Mouse (Mus musculus) liver, embryonic 14.5 days (tissue): Measurements from ENCODE around the gene Gpatch4. TPM values are rescaled to one million over a fixed set of nuclear protein-coding genes. Genes with fewer than 3 reads are reported as not detected.

Experiments used
- ATAC-seq: fragments of 200-750 bp; cut with Nextera tagmentation; 2 replicates; pipeline ENCODE4 v1.8.0; 2017; ENCODE audit warnings: moderate number of reproducible peaks, mild to moderate bottlenecking, moderate library complexity; ENCODE audit not compliant: insufficient read depth
- DNase-seq, 3 experiments: peaks; one replicate each; pipeline ENCODE4 v3.0.0-alpha.2; 2012 to 2013; ENCODE audit warnings: low read depth in 3 of 3, low spot score in 3 of 3
- H3K27ac ChIP-seq: fragments of 300-500 bp; sonication (generic); 2 replicates; pipeline ENCODE4 v1.5.1; 2014; ENCODE audit warnings: moderate library complexity, mild to moderate bottlenecking, control low read depth, inconsistent platforms
- H3K27me3 ChIP-seq: fragments of 300-500 bp; sonication (generic); 2 replicates; pipeline ENCODE4 v1.6.1; 2014; ENCODE audit warnings: mild to moderate bottlenecking, low read length, moderate library complexity; ENCODE audit not compliant: control insufficient read depth, insufficient read depth
- H3K36me3 ChIP-seq: fragments of 300-500 bp; sonication (generic); replicated peaks from 2 replicates; pipeline ENCODE4 v1.6.1; 2014; ENCODE audit warnings: low read depth; ENCODE audit not compliant: control insufficient read depth, insufficient read depth
- H3K4me1 ChIP-seq, 2 experiments: fragments of 200-500 bp in 1 of 2; fragments of 300-500 bp in 1 of 2; sonication (generic) in 1 of 2; replicated peaks; 2 replicates each; pipeline ENCODE4 v1.6.1; 2012 to 2014; ENCODE audit warnings: antibody characterized with exemption in 1 of 2, inconsistent platforms in 1 of 2, low read length in 1 of 2; ENCODE audit not compliant: control insufficient read depth in 2 of 2, insufficient read depth in 2 of 2
- H3K4me2 ChIP-seq: fragments of 300-500 bp; sonication (generic); 2 replicates; pipeline ENCODE4 v1.6.1; 2014; ENCODE audit warnings: low read depth, mild to moderate bottlenecking, control low read depth, moderate library complexity
- H3K4me3 ChIP-seq, 2 experiments: fragments of 200-500 bp in 1 of 2; fragments of 300-500 bp in 1 of 2; sonication (generic) in 1 of 2; 2 replicates each; pipeline ENCODE4 v1.5.1; 2012 to 2014; ENCODE audit warnings: low read depth in 2 of 2, low read length in 2 of 2, mild to moderate bottlenecking in 2 of 2, control low read depth in 1 of 2, inconsistent platforms in 1 of 2, moderate library complexity in 1 of 2; ENCODE audit not compliant: insufficient read depth in 1 of 2
- H3K9ac ChIP-seq: fragments of 300-500 bp; sonication (generic); replicated peaks from 2 replicates; pipeline ENCODE4 v1.6.1; 2014; ENCODE audit warnings: mild to moderate bottlenecking, control low read depth, moderate library complexity
- H3K9me3 ChIP-seq: fragments of 300-500 bp; sonication (generic); 2 replicates; pipeline ENCODE4 v1.6.1; 2016; ENCODE audit warnings: low read length, mixed read lengths; ENCODE audit not compliant: control insufficient read depth
- CTCF ChIP-seq: IDR thresholded peaks from 2 replicates; pipeline ENCODE4 v1.5.1; 2016; ENCODE audit warnings: antibody characterized with exemption, low read depth, control low read depth
- EP300 ChIP-seq: IDR thresholded peaks from 2 replicates; pipeline ENCODE4 v1.6.1; 2016; ENCODE audit warnings: antibody characterized with exemption, low read depth
- WGBS: fragments of 180-500 bp; shearing (Covaris S2); extraction: QIAGEN DNeasy Blood & Tissue Kit; methylation state at CpG from one replicate; pipeline ENCODE4 v1.1.7; 2014; ENCODE audit not compliant: insufficient replicate concordance; 5-methylcytosine and 5-hydroxymethylcytosine counted together
- polyA plus RNA-seq, 2 experiments: library from polyadenylated mRNA; depleted of rRNA in 1 of 2; stranded (reverse) in 1 of 2; unstranded in 1 of 2; fragments of >200 nt; fragmentation: Nextera tagmentation in 1 of 2; extraction: Ambion mirVana in 1 of 2; gene quantifications; 2 replicates each; pipeline versions ENCODE4 v1.2.1 to v1.2.3; 2012 to 2014

The Gpatch4 gene
- polyA plus RNA-seq, 2 experiments: 11.5 to 19.0 TPM

DNA sequence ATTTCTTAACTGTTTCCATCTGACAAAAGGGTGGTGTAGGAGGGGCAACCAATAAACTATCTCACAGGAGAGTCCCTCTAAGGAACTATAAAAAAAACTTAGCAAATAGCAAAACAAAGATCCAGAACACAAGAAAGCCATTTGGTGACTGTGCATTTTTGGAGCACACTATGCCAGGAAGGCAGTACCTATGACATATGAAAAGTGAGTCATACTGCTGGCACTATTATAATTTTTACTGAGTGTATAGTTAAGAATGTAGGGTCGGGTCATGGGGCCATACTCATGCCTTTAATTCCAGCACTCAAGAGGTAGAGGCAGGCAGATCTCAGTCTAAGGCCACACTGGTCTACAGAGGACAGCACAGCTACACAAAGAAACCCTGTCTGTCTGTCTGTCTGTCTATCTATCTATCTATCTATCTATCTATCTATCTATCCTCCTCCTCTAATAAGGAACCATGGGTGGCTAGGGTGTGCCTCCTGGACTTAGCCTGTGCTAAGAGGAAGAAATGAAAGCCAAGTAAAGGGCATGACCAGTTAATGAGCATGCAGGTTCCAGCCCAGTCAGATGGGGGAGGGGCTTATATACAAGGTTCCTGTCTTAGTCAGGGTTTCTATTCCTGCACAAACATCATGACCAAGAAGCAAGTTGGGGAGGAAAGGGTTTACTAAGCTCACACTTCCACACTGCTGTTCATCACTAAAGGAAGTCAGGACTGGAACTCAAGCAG is 7.2 kb upstream of the Gpatch4 start:
- no peak for TF ChIP-seq EP300
- TF ChIP-seq CTCF: no peak
- DNase-seq (no peak), ATAC-seq (no peak)
- Histone ChIP-seq H3K4me1 (no peaks in the 10 kb centered on the region), H3K36me3 (no peaks in the 10 kb centered on the region), H3K27ac (no peak overlapping the region), H3K4me3 (no peak overlapping the region), H3K9ac (no peak overlapping the region), H3K27me3 (peaks cover 9% of the 10 kb centered on the region), H3K9me3 (no peaks in the 10 kb centered on the region), H3K4me2 (no peak overlapping the region)
- 35% methylated on average over 1 of the region's 1 CpGs for WGBS

DNA sequence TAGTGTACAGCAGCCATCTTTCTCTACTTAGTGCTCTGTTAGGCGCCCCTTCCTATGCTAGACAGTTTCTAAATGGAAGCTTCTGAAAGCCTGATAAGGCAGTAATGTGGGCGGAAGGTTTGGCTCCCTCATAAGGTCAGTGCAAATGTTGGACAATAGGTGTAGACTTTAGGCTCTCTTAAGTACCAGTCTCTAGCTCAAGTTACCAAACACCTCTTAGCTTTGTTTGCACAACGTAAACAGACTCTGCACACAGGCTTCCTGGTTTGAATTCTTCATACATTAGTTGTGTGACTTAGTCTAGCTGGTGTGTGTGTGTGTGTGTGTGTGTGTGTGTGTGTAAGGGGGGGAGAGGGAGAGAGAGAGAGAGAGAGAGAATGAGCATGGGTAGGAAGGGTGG is 6.6 kb downstream of the Gpatch4 start:
- ATAC-seq (no peak), DNase-seq (no peak)
- Histone ChIP-seq H3K4me1 (peaks cover 0 to 1% of the 10 kb centered on the region in 2 experiments; a peak in 1 of 4 replicates), H3K9ac (no peak overlapping the region), H3K27me3 (no peaks in the 10 kb centered on the region), H3K27ac (no peak overlapping the region), H3K9me3 (no peaks in the 10 kb centered on the region), H3K36me3 (peaks cover 13% of the 10 kb centered on the region), H3K4me3 (no peak overlapping the region), H3K4me2 (no peak overlapping the region)
- TF ChIP-seq CTCF (no peak), EP300 (no peak)
- WGBS: 52% methylated on average over 3 of the region's 3 CpGs

DNA sequence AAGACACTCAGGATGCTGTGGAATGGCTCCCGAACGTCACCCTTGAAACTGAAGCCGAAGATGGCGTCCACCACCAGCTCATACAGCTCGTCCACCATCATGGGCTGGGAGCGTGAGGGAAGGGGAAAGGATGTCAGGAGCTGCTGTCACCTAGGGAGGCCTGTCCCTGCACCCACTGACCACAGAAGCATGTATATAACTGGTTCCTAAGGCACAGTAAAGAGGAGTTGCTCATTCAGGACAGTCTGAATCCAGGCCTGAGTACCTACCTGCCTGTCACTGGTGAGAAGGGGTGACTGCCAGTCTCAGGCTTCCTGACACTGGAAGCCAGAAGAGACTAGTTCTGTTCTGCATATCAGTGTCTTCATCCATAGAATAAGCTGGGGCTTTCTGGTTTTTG is 14.1 kb downstream of the Gpatch4 start:
- no peak overlapping the region; the same call in 1 of the 2 replicates for H3K9ac ChIP-seq
- DNase-seq (no peak), ATAC-seq (no peak)
- no peak for TF ChIP-seq CTCF
- no peak for TF ChIP-seq EP300
- H3K4me2 ChIP-seq: peak overlapping the region; percentile 90; the same call in 1 of the 2 replicates
- no peaks in the 10 kb centered on the region for H3K27me3 ChIP-seq
- no peak overlapping the region for H3K4me3 ChIP-seq
- no peaks in the 10 kb centered on the region; a peak in 3 of 4 replicates for H3K4me1 ChIP-seq
- 77% methylated on average over 6 of the region's 6 CpGs for WGBS
- no peak overlapping the region for H3K27ac ChIP-seq
- no peaks in the 10 kb centered on the region for H3K9me3 ChIP-seq
- peaks cover 14% of the 10 kb centered on the region for H3K36me3 ChIP-seq

DNA sequence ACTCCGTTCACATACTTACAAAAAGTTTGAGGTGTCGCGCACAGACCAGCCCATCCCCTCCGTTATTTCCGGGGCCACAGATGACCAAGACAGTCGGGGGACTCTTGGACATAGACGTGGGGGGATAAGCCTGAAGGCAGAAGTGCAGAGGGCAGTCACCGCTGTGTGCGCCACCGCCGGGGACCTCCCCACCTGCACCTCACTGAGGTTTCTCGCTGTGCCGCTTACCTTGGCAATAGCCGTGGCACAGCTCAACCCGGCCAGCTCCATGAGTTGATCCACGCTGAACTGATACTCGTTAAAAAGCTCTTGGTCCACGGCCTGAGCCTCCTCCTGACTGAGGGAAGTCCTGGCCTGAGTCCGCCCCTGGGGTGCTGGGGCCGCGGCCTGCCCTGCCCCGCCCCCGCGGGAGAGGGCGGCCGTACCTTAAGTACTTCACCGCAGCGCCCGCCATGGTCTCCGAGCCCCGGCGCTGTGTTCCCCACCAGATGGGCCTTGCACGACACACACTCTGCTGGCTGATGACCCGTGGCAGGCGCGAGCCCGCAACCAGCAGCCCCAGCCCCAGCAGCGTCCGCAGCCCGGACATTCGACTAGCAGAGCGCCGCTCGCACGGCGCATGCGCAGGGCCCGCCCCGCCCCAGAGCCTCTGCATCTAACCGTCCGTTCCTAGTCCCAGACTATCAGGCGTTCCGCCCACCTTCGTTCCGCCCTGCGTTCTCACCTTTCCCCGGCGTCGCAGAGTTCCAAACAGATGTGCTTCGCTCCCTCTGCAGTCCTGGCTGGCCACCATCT is 15.2 kb downstream of the Gpatch4 start, which contains the start of gene Naxe:
Gene Naxe, minus strand, starts transcription at position 594 of the 795 bp plus-strand sequence.
- ATAC-seq (peak; percentile 92), DNase-seq (peak; percentile 75 to 81 (median 76))
- peak within 1 kb of the TSS; percentile 63 to 91 for H3K4me3 ChIP-seq
- no peaks in the 10 kb centered on the region for H3K9me3 ChIP-seq
- H3K4me2 ChIP-seq: peak within 1 kb of the TSS; percentile 90
- H3K27ac ChIP-seq: no peak within 1 kb of the TSS
- H3K9ac ChIP-seq: peak within 1 kb of the TSS; percentile 59
- under 1% methylated on average over 59 of the region's 60 CpGs for WGBS
- no peaks in the 10 kb centered on the region for H3K27me3 ChIP-seq
- no peak for TF ChIP-seq CTCF
- TF ChIP-seq EP300: no peak
- peaks cover 14% of the 10 kb centered on the region for H3K36me3 ChIP-seq
- no peaks in the 10 kb centered on the region; a peak in 3 of 4 replicates for H3K4me1 ChIP-seq

DNA sequence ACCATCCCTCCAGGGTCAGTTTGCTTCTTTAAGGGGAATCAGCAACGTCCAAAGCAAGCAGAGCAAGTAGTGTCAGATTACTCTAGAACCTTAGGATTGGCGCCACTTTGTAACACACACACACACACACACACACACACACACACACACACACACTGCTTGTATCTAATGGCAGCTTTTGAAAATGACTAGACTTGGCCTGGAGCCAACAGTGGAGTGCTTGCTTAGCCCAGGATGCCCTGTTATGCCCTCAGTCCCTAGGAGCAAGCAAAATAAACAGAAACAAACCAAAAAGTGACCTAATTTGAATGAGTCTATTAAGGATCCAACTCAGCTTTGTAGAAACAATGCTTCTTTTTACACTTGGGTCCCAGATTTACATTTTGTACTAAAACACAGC is 25.5 kb downstream of the Gpatch4 start:
- no peak for TF ChIP-seq EP300
- TF ChIP-seq CTCF: no peak
- Histone ChIP-seq H3K4me1 (no peaks in the 10 kb centered on the region), H3K36me3 (no peaks in the 10 kb centered on the region), H3K9me3 (no peaks in the 10 kb centered on the region), H3K9ac (no peak overlapping the region), H3K4me3 (no peak overlapping the region), H3K27me3 (no peaks in the 10 kb centered on the region), H3K4me2 (no peak overlapping the region), H3K27ac (no peak overlapping the region)
- no peak for ATAC-seq
- WGBS: 39% methylated on average over 2 of the region's 2 CpGs
- no peak for DNase-seq
